Mouse (Mus musculus): ENCODE data around the gene Entpd3. TPM values are rescaled to one million over a fixed set of nuclear protein-coding genes. Genes with fewer than 3 reads are reported as not detected.
A peak's percentile ranks its signal among the peaks of the same experiment; 100 is the strongest.

The Entpd3 gene
- 0.53 and 0.64 TPM in 2 replicates for polyA plus RNA-seq (2012; rRNA removed)

- no peak within 1 kb of the TSS for H3K4me3 ChIP-seq (ENCODE audit: insufficient read depth, low read depth, low read length)
- no peak within 1 kb of the TSS for H3K27ac ChIP-seq (ENCODE audit: insufficient read depth, low read depth, low read length)
- peak; percentile 14 for DNase-seq
- no peaks in the 10 kb centered on the region for H3K4me1 ChIP-seq (ENCODE audit: control insufficient read depth, insufficient read depth, low read length)
- H3K36me3 ChIP-seq (ENCODE audit: control insufficient read depth, insufficient read depth, low read length) = no peaks in the 10 kb centered on the region
- no peaks in the 10 kb centered on the region for H3K27me3 ChIP-seq (replicated peaks; ENCODE audit: control insufficient read depth, insufficient read depth, low read length)
- WGBS = 2% methylated on average over 31 of the region's 31 CpGs
- TF ChIP-seq POLR2A (IDR thresholded peaks at IDR 0.05; ENCODE audit: low read depth, low read length) (no peak), CTCF (conservative IDR thresholded peaks at IDR 0.05; ENCODE audit: insufficient read depth, insufficient read length, low read depth, low read length) (no peak)
Observed at GRCm38 (mm10) chr9:120539662-120540251, at the start of gene Entpd3. TSS of gene Entpd3 (plus strand) at chr9:120539818.

- 0 out of 2 replicates have a peak, but pooled peaks cover 1% of the 10 kb centered on the region for H3K36me3 ChIP-seq (ENCODE audit: control insufficient read depth, insufficient read depth, low read length)
- no peak overlapping the region for H3K4me3 ChIP-seq (ENCODE audit: insufficient read depth, low read depth, low read length)
- no peak overlapping the region for H3K27ac ChIP-seq (ENCODE audit: insufficient read depth, low read depth, low read length)
- H3K27me3 ChIP-seq (replicated peaks; ENCODE audit: control insufficient read depth, insufficient read depth, low read length) = no peaks in the 10 kb centered on the region
- TF ChIP-seq CTCF (conservative IDR thresholded peaks at IDR 0.05; ENCODE audit: insufficient read depth, insufficient read length, low read depth, low read length) (no peak), POLR2A (IDR thresholded peaks at IDR 0.05; ENCODE audit: low read depth, low read length) (no peak)
- no peaks in the 10 kb centered on the region for H3K4me1 ChIP-seq (ENCODE audit: control insufficient read depth, insufficient read depth, low read length)
- WGBS = 83% methylated on average over 3 of the region's 3 CpGs
- DNase-seq = peak; percentile 12
Observed at GRCm38 (mm10) chr9:120491509-120491908, 48.1 kb upstream of the Entpd3 start.

GRCm38 (mm10) chr9:120492010-120492399, 47.6 kb upstream of the Entpd3 start, which contains the start of gene Eif1b:
TSS of gene Eif1b (plus strand) at chr9:120492232.
- WGBS = 5% methylated on average over 19 of the region's 19 CpGs
- TF ChIP-seq CTCF (conservative IDR thresholded peaks at IDR 0.05; ENCODE audit: insufficient read depth, insufficient read length, low read depth, low read length) = no peak
- no peak for TF ChIP-seq POLR2A (IDR thresholded peaks at IDR 0.05; ENCODE audit: low read depth, low read length)
- peak within 1 kb of the TSS; percentile 44 for H3K27ac ChIP-seq (ENCODE audit: insufficient read depth, low read depth, low read length)

GRCm38 (mm10) chr9:120492400-120493351, 46.9 kb upstream of the Entpd3 start:
- peak; percentile 84 for DNase-seq
- H3K27me3 ChIP-seq (replicated peaks; ENCODE audit: control insufficient read depth, insufficient read depth, low read length) = no peaks in the 10 kb centered on the region
- under 1% methylated on average over 95 of the region's 97 CpGs for WGBS

More at GRCm38 (mm10) chr9:120492010-120492399, 47.6 kb upstream of the Entpd3 start, which contains the start of gene Eif1b:
- 0 out of 2 replicates have a peak, but pooled peaks cover 1% of the 10 kb centered on the region for H3K36me3 ChIP-seq (ENCODE audit: control insufficient read depth, insufficient read depth, low read length)
- H3K4me3 ChIP-seq (ENCODE audit: insufficient read depth, low read depth, low read length) = peak within 1 kb of the TSS; percentile 79
- peak; percentile 49 for DNase-seq
- H3K27me3 ChIP-seq (replicated peaks; ENCODE audit: control insufficient read depth, insufficient read depth, low read length) = no peaks in the 10 kb centered on the region
- H3K4me1 ChIP-seq (ENCODE audit: control insufficient read depth, insufficient read depth, low read length) = no peaks in the 10 kb centered on the region

GRCm38 (mm10) chr9:120493781-120494180, 45.8 kb upstream of the Entpd3 start:
- TF ChIP-seq POLR2A (IDR thresholded peaks at IDR 0.05; ENCODE audit: low read depth, low read length) (no peak), CTCF (conservative IDR thresholded peaks at IDR 0.05; ENCODE audit: insufficient read depth, insufficient read length, low read depth, low read length) (no peak)
- H3K27me3 ChIP-seq (replicated peaks; ENCODE audit: control insufficient read depth, insufficient read depth, low read length) = no peaks in the 10 kb centered on the region
- no peak overlapping the region; the same call in 1 of the 2 replicates for H3K4me3 ChIP-seq (ENCODE audit: insufficient read depth, low read depth, low read length)
- WGBS = 74% methylated on average over 12 of the region's 12 CpGs
- H3K4me1 ChIP-seq (ENCODE audit: control insufficient read depth, insufficient read depth, low read length) = no peaks in the 10 kb centered on the region
- no peak for DNase-seq
- no peak overlapping the region for H3K27ac ChIP-seq (ENCODE audit: insufficient read depth, low read depth, low read length)
- H3K36me3 ChIP-seq (ENCODE audit: control insufficient read depth, insufficient read depth, low read length) = 0 out of 2 replicates have a peak, but pooled peaks cover 1% of the 10 kb centered on the region

More at GRCm38 (mm10) chr9:120492400-120493351, 46.9 kb upstream of the Entpd3 start:
- H3K4me3 ChIP-seq (ENCODE audit: insufficient read depth, low read depth, low read length) = peak overlapping the region; percentile 79
- TF ChIP-seq CTCF (conservative IDR thresholded peaks at IDR 0.05; ENCODE audit: insufficient read depth, insufficient read length, low read depth, low read length) = no peak
- TF ChIP-seq POLR2A (IDR thresholded peaks at IDR 0.05; ENCODE audit: low read depth, low read length) = peak; percentile 49
- H3K4me1 ChIP-seq (ENCODE audit: control insufficient read depth, insufficient read depth, low read length) = no peaks in the 10 kb centered on the region
- 0 out of 2 replicates have a peak, but pooled peaks cover 1% of the 10 kb centered on the region for H3K36me3 ChIP-seq (ENCODE audit: control insufficient read depth, insufficient read depth, low read length)
- H3K27ac ChIP-seq (ENCODE audit: insufficient read depth, low read depth, low read length) = peak overlapping the region; percentile 44

GRCm38 (mm10) chr9:120496691-120497090, 42.9 kb upstream of the Entpd3 start:
- no peak overlapping the region for H3K4me3 ChIP-seq (ENCODE audit: insufficient read depth, low read depth, low read length)
- TF ChIP-seq CTCF (conservative IDR thresholded peaks at IDR 0.05; ENCODE audit: insufficient read depth, insufficient read length, low read depth, low read length) (peak; percentile 85), POLR2A (IDR thresholded peaks at IDR 0.05; ENCODE audit: low read depth, low read length) (no peak)
- H3K27ac ChIP-seq (ENCODE audit: insufficient read depth, low read depth, low read length) = no peak overlapping the region
- DNase-seq = peak; percentile 75
- no peaks in the 10 kb centered on the region for H3K4me1 ChIP-seq (ENCODE audit: control insufficient read depth, insufficient read depth, low read length)
- WGBS = 4% methylated on average over 3 of the region's 3 CpGs
- no peaks in the 10 kb centered on the region for H3K27me3 ChIP-seq (replicated peaks; ENCODE audit: control insufficient read depth, insufficient read depth, low read length)
- 0 out of 2 replicates have a peak, but pooled peaks cover 1% of the 10 kb centered on the region for H3K36me3 ChIP-seq (ENCODE audit: control insufficient read depth, insufficient read depth, low read length)

Data from kidney, adult 2 months (tissue).